Mouse (Mus musculus): ENCODE measurements around the gene Aff3.

The Aff3 gene

DNA sequence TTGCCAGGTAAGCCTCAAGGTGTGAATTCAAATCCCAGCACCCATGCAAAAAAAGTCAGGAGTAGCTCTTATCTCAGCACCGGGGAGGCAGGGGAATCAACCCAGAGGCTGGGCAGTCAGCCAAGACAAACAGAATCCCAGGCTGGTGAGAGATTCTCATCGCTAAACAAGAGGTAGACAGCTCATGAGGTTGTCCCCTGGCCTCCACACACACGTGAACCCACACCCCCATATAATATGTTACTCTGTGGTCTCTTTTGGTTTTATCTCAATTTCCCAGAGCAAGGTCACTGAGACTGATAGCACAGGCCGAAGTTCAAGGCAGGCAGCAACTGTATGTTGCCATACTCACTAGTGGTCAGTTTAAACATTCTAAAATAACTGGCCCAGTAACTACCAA is 422.2 kb downstream of the Aff3 start:
- intact Hi-C loops (cut with DNase I) = no loop called here

DNA sequence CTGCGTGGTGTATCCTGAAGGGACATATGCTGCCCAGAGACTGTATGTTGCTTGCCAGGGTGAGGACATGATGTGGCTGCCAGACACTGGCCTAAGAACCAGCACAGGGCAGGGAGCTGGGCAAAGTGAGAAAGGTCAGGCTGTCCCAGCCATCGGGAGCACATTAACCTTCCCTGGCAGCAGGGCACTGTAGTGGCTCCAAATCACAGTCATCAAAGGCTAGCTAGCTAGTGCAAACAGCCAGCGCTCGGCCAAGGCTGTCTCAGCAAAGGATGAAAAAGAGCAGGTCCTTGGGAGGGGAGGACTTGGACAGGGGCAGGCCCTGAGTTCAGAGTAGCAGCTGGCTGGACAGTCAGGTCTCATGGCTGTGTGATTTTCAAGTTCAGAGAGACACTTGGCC is 423.0 kb downstream of the Aff3 start:
- intact Hi-C loops (cut with DNase I) = no loop called here

DNA sequence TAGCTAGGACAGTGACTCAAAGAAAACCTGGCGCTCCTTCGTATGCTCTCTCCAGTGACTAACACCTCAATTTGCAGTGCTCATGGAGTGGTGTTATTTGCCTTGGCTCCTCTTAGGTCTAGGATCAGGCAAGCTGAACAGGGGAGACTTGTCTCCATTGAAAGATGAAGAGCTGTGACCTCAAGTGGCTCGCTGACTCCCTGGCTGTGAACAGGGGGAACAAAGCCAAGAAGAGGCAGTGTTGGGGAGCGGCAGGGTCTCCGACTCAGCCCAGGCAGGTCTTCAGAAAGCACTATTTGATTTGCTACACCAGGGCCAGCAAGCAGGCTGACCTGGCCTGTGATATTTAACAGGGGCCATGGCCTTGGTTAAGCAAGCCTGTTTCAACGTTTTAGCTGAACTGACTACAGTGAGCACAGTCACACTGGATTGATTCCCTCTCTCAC is 423.5 kb downstream of the Aff3 start:
- intact Hi-C loops (cut with DNase I) = no loop called here

DNA sequence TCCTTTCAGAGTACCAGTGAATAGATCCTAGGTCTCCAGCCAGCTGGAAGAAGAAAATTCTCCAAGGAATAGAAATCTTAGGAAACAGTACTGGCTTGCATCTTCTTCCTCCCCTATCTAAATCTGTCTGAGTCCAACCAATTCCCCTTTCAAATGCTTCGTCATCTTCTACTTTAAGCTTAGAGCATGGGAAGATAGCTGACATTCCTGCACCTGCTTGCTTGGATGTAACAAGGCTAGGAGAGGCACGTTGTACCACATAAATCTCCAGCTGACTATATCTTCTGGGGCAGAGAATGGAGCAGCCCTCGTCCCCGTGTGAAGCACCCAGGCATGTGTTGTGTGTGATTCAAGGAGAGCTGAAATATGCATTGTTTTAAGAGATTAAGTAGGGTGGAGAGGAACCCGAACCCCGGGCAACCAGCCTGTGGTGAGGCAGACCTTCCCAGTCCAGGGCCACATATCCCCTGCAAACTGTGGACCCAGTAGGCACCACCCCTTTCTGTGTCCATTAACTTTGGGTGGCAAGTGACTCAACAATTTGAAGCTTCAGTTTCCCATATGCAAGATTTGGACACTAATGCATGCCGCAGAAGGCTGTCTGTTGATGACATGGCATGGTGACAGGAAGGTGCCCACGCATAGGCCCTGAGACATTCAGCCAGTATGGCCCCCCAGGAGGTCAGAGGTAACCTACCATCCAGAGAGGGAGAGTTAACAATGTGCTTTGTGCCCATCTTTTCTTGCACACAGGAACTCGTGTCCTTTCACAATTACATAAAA is 424.1 kb downstream of the Aff3 start:
- intact Hi-C loops (cut with DNase I) = no loop called here

DNA sequence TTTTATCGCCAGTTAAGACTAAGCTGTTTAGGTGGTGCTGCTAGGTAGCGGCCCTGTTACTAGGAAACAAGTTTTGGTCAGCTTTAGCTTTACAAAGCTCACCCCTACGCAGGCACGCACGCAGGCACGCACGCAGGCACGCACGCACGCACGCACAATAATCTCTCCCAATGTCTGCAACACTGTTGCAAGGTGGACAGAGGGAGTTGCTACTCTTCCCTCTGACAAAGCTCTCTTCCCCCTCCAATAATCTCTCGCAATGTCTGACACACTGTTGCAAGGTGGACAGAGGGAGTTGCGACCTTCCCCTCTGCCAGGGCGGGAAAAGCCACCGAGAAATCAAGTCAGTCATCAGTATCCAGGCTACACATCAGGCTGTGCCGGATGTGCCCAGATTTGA is 425.2 kb downstream of the Aff3 start:
- intact Hi-C loops (cut with DNase I) = no loop called here

DNA sequence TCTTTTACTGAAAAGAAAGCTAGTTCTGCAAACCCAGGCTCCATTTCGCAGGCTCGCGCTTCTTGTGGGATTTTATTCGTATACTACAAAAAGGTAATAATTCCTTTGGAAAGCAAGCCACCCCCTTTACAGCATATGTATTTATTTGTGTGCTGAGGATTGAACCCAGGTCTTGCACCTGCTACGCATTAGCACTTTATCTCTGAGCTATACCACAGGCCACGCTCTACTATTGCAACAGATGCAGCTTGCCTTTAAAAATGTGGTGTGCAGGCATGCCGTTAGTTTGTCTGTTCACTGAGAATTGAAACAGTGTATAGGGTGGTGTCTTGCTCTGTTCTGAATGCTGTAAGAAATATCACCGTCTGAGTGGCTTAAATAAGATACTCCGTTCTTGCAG is 426.9 kb downstream of the Aff3 start:
- intact Hi-C loops (cut with DNase I) = no loop called here

DNA sequence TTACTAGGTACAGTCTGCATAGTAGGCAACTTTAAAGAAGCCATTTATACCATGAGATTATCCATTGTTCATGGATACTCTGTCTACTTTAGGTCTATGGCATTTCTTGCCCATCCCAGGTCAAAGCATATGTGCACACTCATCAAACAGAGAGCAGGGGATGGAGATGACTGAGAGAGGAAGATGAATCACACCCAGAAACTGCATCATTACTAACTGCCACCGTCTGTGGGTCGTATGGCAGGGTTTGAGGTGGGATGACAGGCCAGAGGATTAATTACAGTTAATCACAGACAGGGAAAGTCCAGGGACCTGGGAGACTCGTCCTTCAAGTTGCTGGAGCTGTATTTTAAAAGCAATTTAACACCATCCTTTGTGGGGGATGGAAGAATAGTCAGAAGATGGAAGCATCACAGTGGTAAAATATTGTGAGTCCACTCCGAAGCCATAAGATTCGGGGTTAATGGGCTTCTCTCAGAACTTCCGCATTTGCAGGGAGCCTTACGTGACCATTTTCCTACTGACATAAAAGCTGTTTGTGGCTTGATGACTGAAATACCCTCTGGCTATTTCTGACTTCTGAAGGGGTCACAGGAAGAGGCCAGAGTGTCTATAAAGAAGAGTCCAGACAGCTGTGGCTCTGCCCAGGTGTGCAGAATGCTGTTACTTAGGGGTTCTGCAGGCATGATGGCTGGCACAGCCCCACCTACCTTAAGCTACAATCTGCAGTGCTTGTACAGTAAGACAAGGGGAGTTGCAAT is 427.5 kb downstream of the Aff3 start:
- intact Hi-C loops (cut with DNase I) = no loop called here

DNA sequence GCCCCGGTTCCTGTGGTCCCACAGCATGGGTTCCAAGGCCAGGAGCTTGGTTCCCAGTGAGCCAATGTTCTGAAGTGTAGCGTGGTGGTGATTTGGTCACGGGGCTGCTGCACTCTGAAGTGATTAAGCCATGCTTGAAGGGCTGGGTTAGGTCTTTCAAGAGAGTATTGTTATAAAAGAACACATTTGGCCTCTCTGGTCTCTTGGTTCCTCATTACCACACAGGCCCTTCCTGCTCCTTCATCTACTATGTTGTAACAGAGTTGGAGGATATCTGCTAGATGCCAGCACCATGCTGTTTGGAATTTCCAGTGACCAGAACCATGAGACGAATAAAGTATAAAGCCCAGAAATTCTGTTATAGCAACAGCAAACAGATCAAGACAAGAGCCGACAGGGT is 431.6 kb downstream of the Aff3 start:
- intact Hi-C loops (cut with DNase I) = no loop called here

DNA sequence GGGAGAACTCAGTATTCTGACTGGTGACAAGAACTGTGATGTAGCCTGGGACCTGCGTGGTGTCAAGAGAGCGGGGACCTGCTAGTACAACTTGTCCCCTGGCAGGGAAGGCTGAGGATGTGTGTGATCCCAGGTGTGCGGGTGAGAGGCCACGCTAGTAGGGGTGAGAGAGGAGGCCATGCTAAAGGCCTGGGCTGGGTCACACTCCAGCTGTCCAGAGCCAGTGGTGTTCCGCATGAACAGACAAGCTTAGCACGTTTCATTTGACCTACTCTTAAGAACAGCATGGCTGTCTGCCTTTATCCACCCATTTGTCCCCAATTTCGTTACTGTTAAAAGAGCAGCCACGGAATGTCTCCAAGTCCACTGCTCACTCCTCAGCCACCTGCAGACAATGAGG is 434.7 kb downstream of the Aff3 start:
- intact Hi-C loops (cut with DNase I) = no loop called here

DNA sequence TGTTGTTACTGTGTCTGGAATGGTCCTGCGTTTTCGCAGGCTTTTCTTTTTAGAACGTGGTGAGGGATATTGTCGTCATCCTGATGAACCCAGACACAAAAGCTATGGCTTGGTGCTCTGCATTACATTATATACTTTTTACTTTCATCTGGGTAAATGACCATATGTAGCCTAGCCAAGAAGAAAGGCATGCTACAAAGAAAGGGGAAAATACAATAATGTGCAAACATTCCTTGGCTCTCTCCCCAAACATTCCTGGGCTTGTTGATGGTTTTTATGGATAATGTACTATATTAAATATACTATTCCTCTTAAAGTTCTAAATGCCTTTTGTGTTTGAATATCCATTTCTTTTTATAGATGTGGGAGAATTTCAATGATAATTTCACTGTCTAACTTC is 435.9 kb downstream of the Aff3 start:
- intact Hi-C loops (cut with DNase I) = no loop called here

DNA sequence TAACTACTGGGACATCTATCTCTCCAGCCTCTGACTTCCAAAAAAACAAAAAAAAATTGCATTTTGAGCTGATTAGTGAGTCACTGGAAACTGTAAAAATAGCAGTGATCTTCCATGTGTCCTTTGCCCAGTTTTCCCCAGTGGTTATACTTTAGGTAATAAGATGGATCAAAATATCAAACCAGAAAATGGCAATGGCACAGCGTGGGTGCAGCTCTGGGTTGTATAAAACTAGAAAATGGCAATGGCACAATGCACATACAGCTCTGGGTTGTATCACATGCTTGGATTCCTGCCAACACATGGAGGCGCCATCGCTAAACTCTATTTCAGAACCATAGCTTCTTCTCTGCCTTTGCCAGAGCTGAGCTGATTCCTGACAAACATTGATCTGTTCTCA is 439.6 kb downstream of the Aff3 start:
- intact Hi-C loops (cut with DNase I) = no loop called here

DNA sequence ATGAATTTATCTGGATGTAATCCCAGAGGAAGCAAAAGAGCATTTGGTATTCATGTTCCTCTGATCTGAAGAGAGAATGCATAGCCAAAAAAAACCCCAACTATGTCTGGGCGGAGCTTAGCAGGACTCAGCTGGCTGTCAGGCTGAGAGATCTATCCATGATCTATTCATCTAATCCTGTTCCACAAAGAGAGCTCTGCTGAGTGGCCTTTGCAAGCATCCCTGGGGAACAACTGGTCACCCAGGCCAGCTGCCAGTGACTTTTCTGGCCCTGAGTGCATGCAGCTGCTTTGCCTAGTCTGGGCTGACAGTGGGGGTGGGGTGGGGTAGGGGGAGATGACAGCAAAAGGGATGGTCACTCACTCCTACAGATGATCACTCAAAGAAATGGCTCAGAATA is 442.6 kb downstream of the Aff3 start:
- intact Hi-C loops (cut with DNase I) = no loop called here

DNA sequence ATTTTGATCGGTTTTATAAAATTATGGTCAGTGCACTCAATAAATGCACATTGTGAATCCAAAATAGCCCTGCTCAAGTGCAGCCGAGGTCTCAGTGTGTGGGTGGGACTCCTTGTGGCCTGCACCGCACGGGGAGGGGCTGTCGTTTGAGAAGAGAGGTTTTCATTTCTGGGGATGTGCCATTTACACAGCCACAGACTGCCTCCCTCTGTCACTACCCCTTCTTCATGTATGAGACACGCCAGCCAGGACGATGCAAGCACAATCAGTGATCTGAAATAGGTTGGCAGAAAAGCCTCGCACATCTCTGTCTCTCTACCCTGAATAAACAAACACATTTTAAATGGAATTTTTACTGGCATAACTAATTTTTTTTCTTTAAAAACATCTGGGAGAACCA is 443.3 kb downstream of the Aff3 start:
- intact Hi-C loops (cut with DNase I) = no loop called here

DNA sequence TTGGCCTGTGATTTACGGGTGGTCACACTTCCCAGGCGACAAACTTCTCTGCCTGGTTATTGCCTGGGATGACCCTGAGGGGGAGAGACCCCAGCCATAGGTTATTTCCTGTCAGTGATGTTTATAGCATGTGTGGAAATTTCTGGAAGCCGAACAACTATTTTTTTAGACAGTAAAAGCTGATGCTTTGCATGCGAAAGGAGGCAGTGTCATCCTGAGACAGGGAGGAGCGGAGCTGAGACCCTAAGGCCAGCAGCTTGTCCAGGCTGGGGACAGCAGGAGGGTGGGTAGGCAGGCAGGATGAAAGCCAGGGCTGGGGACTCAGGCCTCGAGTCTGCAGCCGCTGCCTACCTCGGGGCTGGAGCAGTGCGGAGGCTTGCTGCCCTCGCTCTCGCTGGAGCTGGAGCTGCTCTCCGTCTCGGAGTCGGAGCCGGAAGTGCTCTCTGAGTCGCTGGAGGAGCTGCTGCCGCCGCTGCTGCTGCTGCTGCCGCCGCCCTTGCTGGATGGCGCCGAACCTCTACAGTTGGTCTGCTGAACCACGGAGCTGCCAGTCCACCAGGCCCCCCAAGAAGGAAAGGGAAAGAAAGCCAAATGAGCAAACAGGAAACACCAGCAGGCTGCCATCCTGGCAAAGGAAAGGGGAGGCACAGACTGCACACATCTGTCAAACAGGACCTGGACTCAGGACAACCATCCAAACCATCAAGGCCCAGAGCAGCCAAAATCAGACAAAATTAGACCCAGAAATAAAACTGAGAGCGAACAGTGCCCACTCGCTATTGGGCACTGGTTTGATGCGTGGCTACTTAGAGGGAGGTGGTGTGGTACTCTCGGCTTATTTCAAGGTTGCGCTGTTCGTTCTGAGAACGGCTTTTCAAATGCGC is 446.6 kb downstream of the Aff3 start:
- intact Hi-C loops (cut with DNase I) = no loop called here

DNA sequence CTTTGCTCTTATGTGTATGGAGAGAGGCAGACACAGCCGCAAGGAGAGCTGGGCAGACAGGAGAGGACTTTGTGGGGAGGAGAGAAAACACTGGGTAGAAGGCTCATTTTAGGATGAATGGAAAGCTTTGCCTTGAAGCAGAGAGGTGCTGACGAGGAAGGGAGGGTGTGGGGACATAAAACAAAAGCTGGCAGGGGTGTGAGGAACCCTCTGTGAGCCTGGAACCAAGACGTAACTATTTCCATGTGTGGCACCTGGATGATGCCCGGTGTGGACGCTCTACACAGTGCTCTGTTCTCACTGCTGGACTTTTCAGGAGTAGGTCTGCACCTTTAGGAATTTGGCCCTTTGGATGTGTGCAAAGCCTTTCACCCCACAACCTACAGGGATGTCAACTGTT is 447.7 kb downstream of the Aff3 start:
- intact Hi-C loops (cut with DNase I) = no loop called here

DNA sequence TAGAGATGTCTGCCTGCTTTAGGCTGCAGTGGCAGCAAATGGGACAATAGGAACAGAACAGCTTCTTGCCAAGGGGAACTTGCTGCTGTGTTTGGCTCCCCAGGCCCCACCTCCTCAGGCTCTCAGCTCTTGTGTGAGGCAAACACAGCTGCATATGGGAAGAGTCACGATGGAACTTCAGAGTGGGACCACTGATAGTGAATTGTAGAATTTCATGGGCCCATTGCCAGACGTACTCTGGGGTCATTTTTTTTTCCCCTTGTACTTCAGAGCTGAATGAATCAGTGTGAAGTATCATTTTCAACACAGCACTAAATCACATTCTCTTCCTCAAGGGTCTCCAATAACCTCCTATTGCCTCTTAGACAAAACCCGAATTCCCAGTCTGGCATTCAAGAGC is 451.4 kb downstream of the Aff3 start:
- intact Hi-C loops (cut with DNase I) = no loop called here

DNA sequence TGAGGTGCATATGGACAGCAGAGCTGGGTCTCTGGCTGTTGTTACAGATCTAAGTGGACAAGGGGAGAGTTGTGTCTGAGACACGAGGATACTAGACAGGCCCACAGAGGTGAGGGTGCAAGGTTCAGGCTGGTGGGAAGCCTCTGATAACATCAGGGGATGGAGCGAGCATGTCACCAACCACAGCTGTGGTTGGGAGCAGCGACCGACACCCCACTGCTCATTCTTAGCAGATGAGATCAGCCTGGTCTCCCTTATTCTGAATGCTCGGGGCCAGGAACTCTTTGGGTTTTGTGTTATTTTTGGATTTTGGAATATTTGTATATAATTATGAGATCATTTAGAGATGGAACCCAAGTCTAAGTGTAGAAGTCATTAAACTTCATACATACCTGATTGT is 452.4 kb downstream of the Aff3 start:
- intact Hi-C loops (cut with DNase I) = no loop called here

DNA sequence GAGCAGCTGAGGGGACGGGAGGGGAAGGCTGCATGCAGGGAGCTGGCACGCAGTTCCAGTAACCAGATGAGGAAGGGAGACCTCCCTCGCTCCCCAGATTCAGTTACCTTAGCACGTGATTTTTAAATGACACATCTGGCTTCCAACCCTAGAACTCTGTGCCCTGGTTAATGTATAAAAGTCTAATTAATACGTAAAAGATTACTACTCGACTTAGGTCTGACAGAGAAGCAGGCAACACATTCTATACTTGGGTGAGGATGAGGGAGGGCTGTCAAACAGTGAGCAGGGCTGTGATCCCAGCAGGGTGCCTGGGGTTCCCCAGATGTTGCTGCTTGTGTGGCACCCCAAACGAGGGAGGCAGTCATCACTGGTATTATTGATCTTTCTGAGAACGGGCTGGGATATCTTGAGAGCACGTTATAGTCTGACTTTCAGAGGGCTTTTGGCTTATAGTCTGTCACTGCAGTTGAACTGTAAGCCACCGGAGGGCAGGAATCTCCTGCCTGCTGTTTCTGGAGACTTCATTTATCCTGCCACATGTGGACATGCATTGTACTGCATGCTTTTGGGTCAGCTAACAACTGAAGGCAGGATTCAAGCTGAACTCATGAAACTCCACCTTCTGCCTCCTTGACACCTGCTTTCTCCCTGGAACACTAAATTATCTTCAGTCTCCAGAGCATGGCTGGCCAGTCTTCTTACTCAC is 462.1 kb downstream of the Aff3 start:
- intact Hi-C loops (cut with DNase I) = no loop called here

DNA sequence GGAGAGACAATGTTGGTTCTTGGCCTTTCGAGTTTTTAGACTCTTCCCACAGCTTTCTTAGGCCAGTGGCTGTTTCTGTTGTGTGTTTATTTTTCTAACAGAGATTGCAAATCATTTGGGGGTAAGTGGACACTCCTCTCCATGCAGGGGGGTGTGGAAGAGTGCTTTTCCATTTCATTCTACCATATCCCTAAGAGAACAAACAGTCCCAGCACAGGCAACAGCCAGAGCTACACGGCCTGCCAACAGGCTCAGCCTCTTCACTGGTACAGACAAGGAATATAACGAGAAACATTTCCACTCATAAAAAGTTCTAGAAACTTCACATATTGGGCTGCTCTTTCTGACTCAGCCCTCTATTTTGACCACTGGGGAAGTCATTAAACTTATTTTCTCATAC is 463.0 kb downstream of the Aff3 start:
- intact Hi-C loops (cut with DNase I) = no loop called here

DNA sequence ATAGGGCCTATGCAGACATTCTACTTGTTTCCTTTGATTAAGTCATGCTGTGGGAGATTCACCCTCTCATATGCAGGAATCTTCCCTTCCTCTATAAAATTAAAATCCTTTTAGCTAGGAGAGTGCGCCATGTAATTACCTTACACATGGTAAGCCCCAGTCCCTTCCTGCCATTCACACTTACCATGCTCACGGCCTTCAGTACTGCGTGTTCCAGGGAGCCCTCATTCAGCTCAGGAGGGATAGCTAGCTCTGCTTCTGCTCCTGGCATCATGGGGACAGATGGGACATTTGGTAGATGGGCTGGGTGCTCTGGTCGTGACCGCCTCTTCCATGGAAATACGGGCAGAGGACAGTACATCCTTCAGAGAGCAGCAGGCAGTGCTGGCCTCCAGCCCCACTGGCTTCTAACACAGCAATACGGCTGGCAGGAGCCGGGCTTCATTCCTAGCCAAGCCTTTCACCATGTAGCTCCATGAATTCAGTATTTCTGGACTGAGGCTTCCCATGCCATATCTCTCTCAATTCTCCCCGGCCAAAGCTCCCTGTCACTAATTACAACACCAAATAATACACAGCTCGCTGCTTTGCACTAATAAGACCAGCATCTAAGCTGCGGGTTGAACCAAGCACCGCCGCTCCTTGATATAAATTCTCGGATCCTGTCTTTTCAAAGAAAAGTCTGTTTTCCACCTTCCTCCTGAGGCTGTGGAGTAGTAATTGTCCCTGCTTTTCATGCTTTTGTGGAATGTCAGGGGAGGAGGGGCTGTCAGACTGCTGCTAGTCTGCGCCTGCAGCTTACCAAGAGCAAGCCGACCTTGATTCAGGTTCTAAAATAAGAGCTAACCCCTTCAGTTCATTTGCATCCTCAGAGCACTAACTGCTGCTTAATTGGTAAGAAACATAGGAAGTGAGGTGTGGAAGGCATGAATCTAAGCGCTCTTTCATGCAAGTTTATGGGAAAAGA is 464.8 kb downstream of the Aff3 start:
- intact Hi-C loops (cut with DNase I) = no loop called here

Data from adrenal gland (tissue).